Comparison of ENCODE assay signal across 11 mouse cellular contexts in the genomic region with DNA sequence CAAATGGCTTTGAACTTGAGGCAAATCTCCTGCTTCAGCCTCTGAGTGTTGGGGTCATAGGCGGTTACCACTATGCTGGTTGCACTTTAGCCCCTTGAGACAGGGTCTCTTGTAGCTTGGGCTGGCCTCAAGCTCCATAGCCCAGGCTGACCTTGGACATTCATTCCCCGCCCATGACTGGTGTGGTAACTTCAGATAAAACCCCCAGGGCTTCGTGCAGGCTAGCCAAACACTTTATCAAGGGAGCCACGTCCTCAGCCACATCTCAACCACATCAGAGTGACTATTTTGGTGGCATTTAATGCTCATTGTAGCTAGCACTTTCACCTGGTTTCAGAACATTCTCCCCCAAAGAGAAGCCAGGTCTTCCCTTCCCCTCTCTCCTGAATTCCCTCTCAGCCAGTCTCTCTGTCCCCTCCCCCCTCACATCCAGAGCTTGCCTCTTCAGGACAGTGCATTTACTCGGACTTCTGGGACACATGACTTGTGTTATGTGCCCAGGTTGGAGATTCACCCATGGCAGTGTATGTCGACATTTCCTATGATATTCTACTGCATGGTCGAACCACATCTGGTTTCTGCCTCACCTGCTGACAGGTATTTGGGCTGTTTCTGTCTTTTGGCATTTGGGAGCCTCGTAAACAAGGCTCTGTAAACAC. TPM values are rescaled to one million over a fixed set of nuclear protein-coding genes. Genes with fewer than 3 reads are reported as not detected.
DNase-seq lines count a peak whose midpoint lies in the region; ATAC-seq and TF ChIP-seq lines count a peak whose summit lies in the region.
"Had no signal": no experiment of that assay in that cellular context is flagged by ENCODE, and none has a peak within 500 bp of the region (broad histone marks: within the 10 kb centered on the region; RNA-seq: fewer than 3 reads in every experiment).

No protein-coding gene starts in this region.

- H3K27ac ChIP-seq in heart, embryonic 10.5 days: peak overlapping the region; percentile 54
- no peak overlapping the region for H3K27ac ChIP-seq in heart, adult 2 months
- peak overlapping the region; percentile 93 for H3K27ac ChIP-seq in liver, postnatal 0 days (ENCODE audit: low read depth)
- no peak overlapping the region for H3K27ac ChIP-seq in hindbrain, embryonic 11.5 days (ENCODE audit: low read depth, low read length)
- H3K27ac ChIP-seq in hindbrain, embryonic 14.5 days: no peak overlapping the region
- H3K27ac ChIP-seq: limb, embryonic 13.5 days had no signal

- ATAC-seq in G1E (ENCODE audit: extremely low read depth, insufficient number of reproducible peaks, low FRiP score, poor library complexity, severe bottlenecking): no peak
- peak; percentile 60 for ATAC-seq in liver, postnatal 0 days
- ATAC-seq in hindbrain, embryonic 11.5 days (ENCODE audit: low FRiP score): no peak
- ATAC-seq in hindbrain, embryonic 14.5 days (ENCODE audit: low FRiP score): no peak

- DNase-seq in heart, embryonic 10.5 days (ENCODE audit: low spot score): peak; percentile 85
- DNase-seq in heart, adult 2 months: no peak
- no peak for DNase-seq in G1E (ENCODE audit: low spot score)
- peak; percentile 79 for DNase-seq in c-Kit-positive CD71-positive TER-119-positive erythroid progenitor cells, embryonic 14.5 days (ENCODE audit: low spot score)
- peak; percentile 60 for DNase-seq in liver, postnatal 0 days
- no peak for DNase-seq in thymus, adult 18-20 months
- DNase-seq in hindbrain, embryonic 11.5 days (ENCODE audit: low spot score): no peak
- DNase-seq in hindbrain, embryonic 14.5 days (ENCODE audit: low spot score): no peak
- DNase-seq: kidney, adult 8-10 months had no signal

- TF ChIP-seq CTCF in heart, adult 2 months (IDR thresholded peaks at IDR 0.05): no peak
- TF ChIP-seq CTCF in G1E (IDR thresholded peaks at IDR 0.05; ENCODE audit: low read depth, low read length): no peak
- no peak for TF ChIP-seq CTCF in liver, postnatal 0 days (IDR thresholded peaks at IDR 0.05; ENCODE audit: low read depth)

- H3K9me3 ChIP-seq in heart, embryonic 10.5 days: no peaks in the 10 kb centered on the region
- H3K9me3 ChIP-seq in G1E (replicated peaks): no peaks in the 10 kb centered on the region
- H3K9me3 ChIP-seq in liver, postnatal 0 days (ENCODE audit: low read length): no peaks in the 10 kb centered on the region
- H3K9me3 ChIP-seq in hindbrain, embryonic 11.5 days (ENCODE audit: control insufficient read depth, low read length): no peaks in the 10 kb centered on the region
- H3K9me3 ChIP-seq in hindbrain, embryonic 14.5 days (ENCODE audit: control insufficient read depth, low read length): no peaks in the 10 kb centered on the region
- H3K9me3 ChIP-seq: limb, embryonic 13.5 days had no signal

- intact Hi-C loops in heart, adult 2 months (cut with DNase I): no loop called here

- no peak overlapping the region for H3K9ac ChIP-seq in heart, adult 2 months (ENCODE audit: low read depth, low read length)
- no peak overlapping the region; the same call in 1 of the 2 replicates for H3K9ac ChIP-seq in liver, postnatal 0 days (replicated peaks)
- H3K9ac ChIP-seq in hindbrain, embryonic 11.5 days (ENCODE audit: low read depth, low read length): no peak overlapping the region
- no peak overlapping the region for H3K9ac ChIP-seq in hindbrain, embryonic 14.5 days

- H3K4me3 ChIP-seq in heart, embryonic 10.5 days: no peak overlapping the region
- H3K4me3 ChIP-seq in heart, adult 2 months: no peak overlapping the region
- H3K4me3 ChIP-seq in G1E (ENCODE audit: low read depth, low read length): peak overlapping the region; percentile 18; the same call in 1 of the 2 replicates
- no peak overlapping the region for H3K4me3 ChIP-seq in liver, postnatal 0 days (ENCODE audit: low read depth, low read length)
- H3K4me3 ChIP-seq in hindbrain, embryonic 11.5 days (ENCODE audit: low read depth, low read length): no peak overlapping the region
- H3K4me3 ChIP-seq in hindbrain, embryonic 14.5 days (replicated peaks; ENCODE audit: low read length): no peak overlapping the region
- H3K4me3 ChIP-seq: limb, embryonic 13.5 days had no signal

- no peaks in the 10 kb centered on the region for H3K27me3 ChIP-seq in heart, embryonic 10.5 days (ENCODE audit: insufficient read depth, poor library complexity, severe bottlenecking)
- H3K27me3 ChIP-seq in heart, adult 2 months (ENCODE audit: control insufficient read depth, insufficient read depth, low read length): no peaks in the 10 kb centered on the region
- peaks cover 3% of the 10 kb centered on the region; the same call in 1 of the 2 replicates for H3K27me3 ChIP-seq in G1E (ENCODE audit: insufficient read depth, low read length)
- H3K27me3 ChIP-seq in liver, postnatal 0 days (ENCODE audit: insufficient read depth, low read length): no peaks in the 10 kb centered on the region
- H3K27me3 ChIP-seq in hindbrain, embryonic 11.5 days (ENCODE audit: control insufficient read depth, insufficient read depth, low read length): no peaks in the 10 kb centered on the region
- H3K27me3 ChIP-seq in hindbrain, embryonic 14.5 days (ENCODE audit: control insufficient read depth, insufficient read depth, low read length): no peaks in the 10 kb centered on the region
- H3K27me3 ChIP-seq: limb, embryonic 13.5 days; Patski had no signal

- WGBS in heart, embryonic 10.5 days: 40% methylated on average over 8 of the region's 8 CpGs
- WGBS in heart, adult 2 months: 59% methylated on average over 8 of the region's 8 CpGs
- 36% methylated on average over 8 of the region's 8 CpGs for WGBS in liver, postnatal 0 days (ENCODE audit: insufficient replicate concordance)
- 60% methylated on average over 8 of the region's 8 CpGs for WGBS in hindbrain, embryonic 11.5 days
- 63% methylated on average over 8 of the region's 8 CpGs for WGBS in hindbrain, embryonic 14.5 days

- no peak for TF ChIP-seq EP300 in heart, adult 2 months (IDR thresholded peaks at IDR 0.05; ENCODE audit: insufficient read depth, low read depth, low read length)
- TF ChIP-seq EP300 in liver, postnatal 0 days (IDR thresholded peaks at IDR 0.05; ENCODE audit: low read depth): peak; percentile 86

- H3K36me3 ChIP-seq in heart, embryonic 10.5 days: no peaks in the 10 kb centered on the region
- H3K36me3 ChIP-seq in heart, adult 2 months (ENCODE audit: control insufficient read depth, insufficient read depth, low read length): no peaks in the 10 kb centered on the region
- no peaks in the 10 kb centered on the region for H3K36me3 ChIP-seq in G1E (replicated peaks)
- H3K36me3 ChIP-seq in liver, postnatal 0 days (replicated peaks; ENCODE audit: insufficient read depth, low read length): no peaks in the 10 kb centered on the region
- no peaks in the 10 kb centered on the region for H3K36me3 ChIP-seq in hindbrain, embryonic 11.5 days (ENCODE audit: control insufficient read depth, insufficient read depth, low read length)
- H3K36me3 ChIP-seq in hindbrain, embryonic 14.5 days (replicated peaks; ENCODE audit: control insufficient read depth, insufficient read depth): no peaks in the 10 kb centered on the region
- H3K36me3 ChIP-seq: limb, embryonic 13.5 days had no signal

- peaks cover 30% of the 10 kb centered on the region for H3K4me1 ChIP-seq in heart, embryonic 10.5 days
- peaks cover 3% of the 10 kb centered on the region for H3K4me1 ChIP-seq in heart, adult 2 months (ENCODE audit: control insufficient read depth, insufficient read depth, low read length)
- peaks cover 26% of the 10 kb centered on the region for H3K4me1 ChIP-seq in G1E (ENCODE audit: insufficient read depth, low read depth, low read length)
- peaks cover 20% of the 10 kb centered on the region for H3K4me1 ChIP-seq in liver, postnatal 0 days (ENCODE audit: insufficient read depth)
- no peaks in the 10 kb centered on the region for H3K4me1 ChIP-seq in hindbrain, embryonic 11.5 days (replicated peaks; ENCODE audit: control insufficient read depth, insufficient read depth, low read length)
- 0 out of 2 replicates have a peak, but pooled peaks cover 5% of the 10 kb centered on the region for H3K4me1 ChIP-seq in hindbrain, embryonic 14.5 days (replicated peaks; ENCODE audit: control insufficient read depth, insufficient read depth, low read length)

- H3K4me2 ChIP-seq in liver, postnatal 0 days (ENCODE audit: low read depth, low read length): peak overlapping the region; percentile 61
- no peak overlapping the region for H3K4me2 ChIP-seq in hindbrain, embryonic 11.5 days (replicated peaks; ENCODE audit: low read depth, low read length)
- H3K4me2 ChIP-seq in hindbrain, embryonic 14.5 days (replicated peaks): no peak overlapping the region

- TF ChIP-seq POLR2A in heart, adult 2 months (IDR thresholded peaks at IDR 0.05; ENCODE audit: insufficient read depth, low read depth, low read length): no peak

- H3K79me2 ChIP-seq in heart, adult 2 months (replicated peaks; ENCODE audit: control insufficient read depth, insufficient read depth, low read length): no peaks in the 10 kb centered on the region

RNA-seq across cellular contexts. Expression of gene Atxn2, which starts 9.9 kb away (rescaled TPM):
- 38.2 and 46.8 TPM in 2 replicates for polyA plus RNA-seq in heart, embryonic 10.5 days (2016; fragmentation: Nextera tagmentation; extraction: Ambion mirVana)
- total RNA-seq in heart, adult 2 months (2021): 100 to 1,000 TPM; 155 to 161 TPM
- 133 and 139 TPM in 2 replicates for polyA plus RNA-seq in heart, adult 2 months (2012; rRNA removed)
- total RNA-seq in G1E (2014; fragmentation: Nextera tagmentation) (132 and 151 TPM in 2 replicates), G1E (2017) (30.0 and 38.0 TPM in 2 replicates)
- 42.3 and 57.5 TPM in 2 replicates for polyA plus RNA-seq in G1E (2012)
- 31.6 and 42.8 TPM in 2 replicates for polyA plus RNA-seq in liver, postnatal 0 days (2015; fragmentation: Nextera tagmentation; extraction: Ambion mirVana)
- 63.5 and 75.2 TPM in 2 replicates for polyA plus RNA-seq in hindbrain, embryonic 11.5 days (2014; fragmentation: Nextera tagmentation; extraction: Ambion mirVana)
- 81.6 and 90.5 TPM in 2 replicates for polyA plus RNA-seq in hindbrain, embryonic 14.5 days (2014; fragmentation: Nextera tagmentation; extraction: Ambion mirVana)

RNA-seq across cellular contexts. Expression of gene Brap, which starts 40.9 kb away (rescaled TPM):
- 33.2 and 35.5 TPM in 2 replicates for polyA plus RNA-seq in heart, embryonic 10.5 days (2016; fragmentation: Nextera tagmentation; extraction: Ambion mirVana)
- 10 to 100 TPM; 27.8 to 29.8 TPM for total RNA-seq in heart, adult 2 months (2021)
- polyA plus RNA-seq in heart, adult 2 months (2012; rRNA removed): 16.6 and 23.1 TPM in 2 replicates
- 29.9 and 30.0 TPM in 2 replicates for total RNA-seq in G1E (2014; fragmentation: Nextera tagmentation)
- 63.4 and 70.1 TPM in 2 replicates for total RNA-seq in G1E (2017)
- 10.6 and 12.8 TPM in 2 replicates for polyA plus RNA-seq in G1E (2012)
- polyA plus RNA-seq in liver, postnatal 0 days (2015; fragmentation: Nextera tagmentation; extraction: Ambion mirVana): 37.9 and 41.0 TPM in 2 replicates
- polyA plus RNA-seq in hindbrain, embryonic 11.5 days (2014; fragmentation: Nextera tagmentation; extraction: Ambion mirVana): 36.8 and 38.8 TPM in 2 replicates
- polyA plus RNA-seq in hindbrain, embryonic 14.5 days (2014; fragmentation: Nextera tagmentation; extraction: Ambion mirVana): 41.5 and 47.3 TPM in 2 replicates

RNA-seq across cellular contexts. Expression of gene Acad10, which starts 40.9 kb away (rescaled TPM):
- polyA plus RNA-seq in heart, embryonic 10.5 days (2016; fragmentation: Nextera tagmentation; extraction: Ambion mirVana): 1.5 and 2.6 TPM in 2 replicates
- total RNA-seq in heart, adult 2 months (2021): 10 to 100 TPM; 24.1 to 24.7 TPM
- polyA plus RNA-seq in heart, adult 2 months (2012; rRNA removed): 5.2 and 6.6 TPM in 2 replicates
- total RNA-seq in G1E (2014; fragmentation: Nextera tagmentation) (10.3 and 17.3 TPM in 2 replicates), G1E (2017) (5.6 and 7.4 TPM in 2 replicates)
- 4.4 and 7.2 TPM in 2 replicates for polyA plus RNA-seq in G1E (2012)
- 5.9 and 6.5 TPM in 2 replicates for polyA plus RNA-seq in liver, postnatal 0 days (2015; fragmentation: Nextera tagmentation; extraction: Ambion mirVana)
- polyA plus RNA-seq in hindbrain, embryonic 11.5 days (2014; fragmentation: Nextera tagmentation; extraction: Ambion mirVana): 2.1 and 2.5 TPM in 2 replicates
- polyA plus RNA-seq in hindbrain, embryonic 14.5 days (2014; fragmentation: Nextera tagmentation; extraction: Ambion mirVana): 1.7 and 2.2 TPM in 2 replicates

Comparison
In these comparisons a context has a peak if more than half of its experiments do, and no peak if none do; other contexts are left out.
1. DNase-seq: peak in heart, embryonic 10.5 days (single experiment), c-Kit-positive CD71-positive TER-119-positive erythroid progenitor cells, embryonic 14.5 days (single experiment) and liver, postnatal 0 days (single experiment); none in heart, adult 2 months (0 of 2), G1E (single experiment), thymus, adult 18-20 months (0 of 2), hindbrain, embryonic 11.5 days (single experiment) and hindbrain, embryonic 14.5 days (single experiment).
2. H3K27ac ChIP-seq: peak in heart, embryonic 10.5 days (single experiment) and liver, postnatal 0 days (single experiment); none in heart, adult 2 months (single experiment), hindbrain, embryonic 11.5 days (single experiment) and hindbrain, embryonic 14.5 days (single experiment).